Mouse (Mus musculus) cerebellum, postnatal 36 days (tissue): ENCODE measurements at regions not wholly inside any gene's neighbourhood (a gene's known extent, or its start where the extent isn't known, plus 50 kb on each side); places are given as distances from the start of the nearest gene placed in this dataset.

ENCODE experiments used
- DNase-seq, 2 experiments: peaks; one replicate each; pipeline ENCODE4 v3.0.0; 2021 to 2022; ENCODE audit warnings: mixed read lengths in 2 of 2

DNA sequence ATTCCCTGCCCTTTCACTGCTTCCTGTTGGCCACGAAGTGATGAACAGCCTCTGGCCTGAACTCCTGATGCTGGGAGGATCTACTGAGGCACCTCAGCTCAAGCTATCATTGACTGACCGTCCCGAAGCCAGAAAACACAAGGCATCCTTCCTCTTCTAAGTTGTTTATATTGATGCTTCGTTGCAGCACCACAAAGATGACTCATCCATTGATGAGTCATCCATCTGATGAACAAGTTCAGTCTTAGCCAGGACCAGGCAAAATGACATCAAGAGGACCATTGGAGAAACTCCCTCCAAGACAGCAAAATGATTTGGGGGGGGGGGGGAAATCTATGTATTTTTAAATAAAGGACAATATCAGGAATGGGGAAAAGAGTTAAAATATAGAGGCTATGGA lies 144.5 kb downstream of the Rab28 start:
- no peak for DNase-seq

DNA sequence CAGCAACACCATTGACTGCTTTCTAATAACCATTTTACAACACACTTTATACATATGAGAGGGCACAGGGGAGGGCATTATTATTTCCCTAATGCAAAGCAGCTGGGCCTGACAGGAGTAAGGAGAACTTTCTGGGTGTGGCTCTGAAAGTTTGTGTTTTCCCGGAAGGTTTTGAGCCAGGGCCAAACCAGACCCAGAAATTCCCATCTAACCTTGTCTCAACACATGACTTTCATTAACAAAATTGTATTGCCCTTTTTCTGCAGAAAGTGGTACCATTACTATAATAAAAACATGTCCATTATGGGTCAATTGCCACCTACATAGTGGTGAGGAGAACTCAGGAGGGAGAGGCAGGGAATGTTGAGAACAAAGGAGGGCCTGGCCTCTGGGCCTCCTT lies 145.7 kb downstream of the Rab28 start:
- DNase-seq = no peak

DNA sequence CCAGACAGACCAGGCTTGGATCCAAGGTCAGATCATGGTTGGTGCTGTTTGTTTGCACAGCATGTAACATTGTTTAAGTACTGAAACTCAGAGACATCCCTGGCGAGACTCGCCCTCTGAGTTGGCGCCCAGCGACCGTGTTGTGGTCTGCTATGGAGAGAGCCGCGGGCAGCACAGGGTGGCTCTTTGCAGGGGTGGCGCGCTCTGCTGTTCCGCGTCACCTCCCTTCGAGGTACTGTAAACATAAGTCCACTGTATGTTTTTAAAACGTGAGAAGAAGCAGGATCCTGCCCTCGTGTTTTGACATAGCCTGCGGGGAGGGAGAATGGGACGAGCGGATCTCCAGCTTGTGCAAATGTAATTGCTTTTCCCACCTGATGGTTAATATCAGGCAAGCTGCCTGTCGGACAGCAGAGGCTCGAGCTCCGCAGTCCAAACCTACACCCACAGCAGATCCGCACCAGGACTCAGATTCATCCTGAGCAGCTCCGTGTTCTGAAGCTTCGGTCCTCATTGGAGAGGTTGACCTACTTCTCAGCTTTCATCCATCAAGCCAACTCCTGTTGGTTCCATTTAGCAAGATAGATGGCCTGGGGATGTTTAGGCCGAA lies 151.2 kb downstream of the Rab28 start:
- DNase-seq = peak; percentile 10 to 14

DNA sequence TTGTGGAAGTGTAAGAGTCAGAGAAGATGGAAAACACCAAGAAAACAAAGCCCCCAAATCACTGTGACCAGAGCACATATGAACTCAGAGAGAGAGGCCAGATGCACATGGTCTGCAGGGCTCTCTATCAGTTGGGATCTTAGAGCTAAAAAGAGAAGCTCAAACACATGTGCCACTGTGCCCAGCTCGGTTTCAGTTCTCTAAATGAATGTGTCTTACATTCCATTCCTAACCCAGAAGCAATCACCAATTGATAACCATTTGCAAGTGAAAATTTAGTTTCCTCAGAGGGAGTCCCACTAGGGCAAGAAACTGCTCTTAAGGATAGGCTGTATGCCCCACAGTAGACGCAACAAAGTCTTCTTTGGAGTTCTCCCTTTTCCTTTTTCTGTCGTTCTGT lies 153.6 kb downstream of the Rab28 start:
- DNase-seq = no peak

DNA sequence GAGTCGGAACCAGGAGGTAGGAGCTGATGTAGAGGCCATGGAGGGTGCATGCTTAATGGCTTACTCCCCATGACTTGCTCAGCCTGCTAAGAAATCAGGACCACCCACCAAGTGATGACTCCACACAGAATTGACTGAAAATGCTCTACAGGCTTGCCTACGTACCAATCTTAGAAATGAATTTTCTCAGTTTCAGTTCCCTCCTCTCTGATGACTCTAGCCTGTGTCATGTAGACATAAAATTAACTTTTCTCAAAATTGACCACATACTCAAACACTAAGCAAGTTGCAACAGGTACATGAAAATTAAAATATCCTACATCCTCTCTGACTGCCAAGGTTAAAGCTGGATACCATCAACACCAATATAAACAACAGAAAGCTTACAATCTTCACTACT lies 157.9 kb downstream of the Rab28 start:
- DNase-seq = no peak

DNA sequence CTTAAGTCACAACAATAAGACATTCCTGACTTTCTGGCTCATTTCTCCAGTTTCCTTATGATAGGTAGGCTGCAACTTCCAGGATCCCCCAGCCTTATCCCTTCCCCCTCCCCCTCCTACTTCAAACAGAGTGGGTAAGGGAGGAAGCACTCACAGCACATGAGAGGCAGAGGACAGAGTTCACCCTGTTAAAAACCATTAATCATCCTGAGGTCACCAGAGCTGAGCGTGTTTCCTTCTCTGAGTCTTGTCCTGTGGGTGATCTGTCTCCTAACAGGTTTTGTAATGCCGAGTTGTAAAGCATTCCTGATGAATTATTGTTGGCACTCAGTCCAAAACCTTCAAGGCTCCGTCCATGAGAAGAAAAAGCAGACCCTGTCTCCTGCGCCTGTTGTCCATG lies 161.0 kb downstream of the Rab28 start:
- no peak for DNase-seq

DNA sequence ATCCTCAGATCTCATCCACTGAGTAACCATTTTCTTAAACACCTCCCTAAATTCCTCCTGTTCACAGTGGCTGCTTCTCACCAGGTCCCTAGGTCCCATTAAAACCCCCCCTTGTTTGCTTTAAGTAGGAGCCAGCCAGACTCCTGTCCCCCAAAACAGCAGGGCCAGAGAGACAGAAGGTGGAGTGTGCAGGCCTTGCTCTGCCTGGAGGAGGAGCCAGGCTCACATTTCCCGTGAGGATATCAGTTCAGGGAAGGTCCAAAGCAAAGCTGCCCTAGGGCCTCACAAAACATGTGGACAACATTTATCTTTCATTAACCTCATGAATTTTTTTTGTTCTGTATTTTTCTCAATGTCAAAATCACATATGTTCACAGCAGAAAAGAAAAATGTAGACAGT lies 167.2 kb downstream of the Rab28 start:
- no peak for DNase-seq

DNA sequence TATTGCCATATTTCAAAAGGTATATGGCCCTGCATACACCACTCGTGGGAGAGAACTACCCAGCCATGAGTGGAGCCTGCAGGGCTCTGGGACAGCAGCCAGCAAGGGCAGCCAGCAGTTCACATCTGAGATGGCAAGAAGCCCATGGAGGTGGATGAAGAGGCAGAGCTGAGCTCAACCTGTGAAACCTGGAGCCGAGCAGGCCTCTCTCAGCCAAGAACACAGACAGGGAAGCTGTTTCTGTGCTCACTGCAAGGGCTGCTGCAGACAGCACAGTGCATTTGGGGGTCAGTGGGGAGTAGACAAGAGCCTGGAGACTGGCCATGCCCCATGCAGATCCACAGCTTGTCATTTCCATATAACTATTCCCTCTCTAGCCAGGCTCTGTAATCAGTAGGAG lies 173.4 kb downstream of the Rab28 start:
- peak; percentile 6 to 8 for DNase-seq
